Mouse (Mus musculus): Measurements from ENCODE around the gene Fam129a. TPM values are rescaled to one million over a fixed set of nuclear protein-coding genes. Genes with fewer than 3 reads are reported as not detected.

Gene Fam129a
- polyA plus RNA-seq, 1 experiment = 5.8 TPM

DNA sequence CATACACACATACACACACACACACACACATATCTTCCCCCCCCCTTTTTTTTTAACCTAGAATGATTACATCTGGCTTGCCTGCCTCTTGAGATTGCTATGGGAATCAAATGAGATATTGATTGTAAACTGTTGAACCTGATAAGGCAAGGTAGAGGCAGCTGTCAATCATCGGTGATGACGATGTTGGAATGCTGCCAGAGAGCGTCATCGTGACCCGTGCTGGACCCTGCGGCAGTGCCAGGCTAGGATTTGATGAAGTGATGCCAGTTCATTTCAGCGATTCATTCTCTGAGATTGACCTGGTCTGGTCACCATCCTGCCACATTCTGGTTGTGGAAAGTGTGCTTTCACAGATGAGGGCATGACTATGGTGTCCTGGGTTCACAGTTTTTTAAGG, 108.2 kb downstream of the Fam129a start:
- H3K36me3 ChIP-seq (ENCODE audit: control insufficient read depth, insufficient read depth, low read length) = no peaks in the 10 kb centered on the region
- TF ChIP-seq CTCF (conservative IDR thresholded peaks at IDR 0.05; ENCODE audit: insufficient read depth, insufficient read length, low read depth, low read length) (no peak), POLR2A (IDR thresholded peaks at IDR 0.05; ENCODE audit: low read depth, low read length) (no peak)
- no peak overlapping the region for H3K27ac ChIP-seq (ENCODE audit: insufficient read depth, low read depth, low read length)
- 88% methylated on average over 7 of the region's 7 CpGs for WGBS
- no peaks in the 10 kb centered on the region for H3K4me1 ChIP-seq (ENCODE audit: control insufficient read depth, insufficient read depth, low read length)
- DNase-seq = no peak
- no peak overlapping the region for H3K4me3 ChIP-seq (ENCODE audit: insufficient read depth, low read depth, low read length)
- H3K27me3 ChIP-seq (replicated peaks; ENCODE audit: control insufficient read depth, insufficient read depth, low read length) = no peaks in the 10 kb centered on the region

DNA sequence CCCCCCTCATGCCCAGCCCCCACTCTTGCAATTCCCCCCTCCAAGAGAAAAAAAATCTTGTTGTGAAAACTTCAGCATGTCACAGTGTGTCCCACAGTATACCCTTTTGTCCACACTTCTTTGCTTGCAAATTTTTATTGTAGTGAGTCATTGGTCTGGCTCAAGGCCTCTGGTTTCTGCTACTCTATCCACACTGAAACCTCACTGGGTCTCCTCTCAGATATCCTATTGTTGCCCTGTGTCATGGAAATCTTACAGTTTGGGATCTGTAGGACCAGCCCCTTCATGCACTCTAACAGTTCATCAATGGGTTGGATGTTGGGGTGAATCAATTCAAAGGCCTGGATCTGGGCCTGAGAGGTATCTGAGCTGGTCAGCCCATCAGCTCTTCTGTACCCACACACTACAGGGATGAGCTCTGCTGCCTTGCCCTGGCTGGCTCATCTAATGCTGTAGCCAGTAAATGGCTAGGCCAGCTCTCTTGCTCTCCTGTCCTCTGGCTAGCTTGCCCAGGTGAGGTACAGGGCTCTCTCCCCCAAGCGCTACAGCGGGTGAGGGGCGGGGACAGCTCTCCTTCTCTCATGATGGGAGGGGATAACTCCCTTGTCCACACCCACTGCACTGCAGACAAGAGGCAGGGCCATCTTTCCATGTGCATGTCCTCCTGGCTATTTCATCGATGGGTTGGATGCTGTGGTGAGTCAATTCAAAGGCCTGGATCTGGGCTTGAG, 109.1 kb downstream of the Fam129a start:
- H3K27ac ChIP-seq (ENCODE audit: insufficient read depth, low read depth, low read length) = no peak overlapping the region
- no peak for DNase-seq
- H3K4me3 ChIP-seq (ENCODE audit: insufficient read depth, low read depth, low read length) = no peak overlapping the region
- WGBS = over 99% methylated on average over 4 of the region's 4 CpGs
- H3K4me1 ChIP-seq (ENCODE audit: control insufficient read depth, insufficient read depth, low read length) = no peaks in the 10 kb centered on the region
- no peaks in the 10 kb centered on the region for H3K27me3 ChIP-seq (replicated peaks; ENCODE audit: control insufficient read depth, insufficient read depth, low read length)
- TF ChIP-seq CTCF (conservative IDR thresholded peaks at IDR 0.05; ENCODE audit: insufficient read depth, insufficient read length, low read depth, low read length) (no peak), POLR2A (IDR thresholded peaks at IDR 0.05; ENCODE audit: low read depth, low read length) (no peak)
- no peaks in the 10 kb centered on the region for H3K36me3 ChIP-seq (ENCODE audit: control insufficient read depth, insufficient read depth, low read length)

DNA sequence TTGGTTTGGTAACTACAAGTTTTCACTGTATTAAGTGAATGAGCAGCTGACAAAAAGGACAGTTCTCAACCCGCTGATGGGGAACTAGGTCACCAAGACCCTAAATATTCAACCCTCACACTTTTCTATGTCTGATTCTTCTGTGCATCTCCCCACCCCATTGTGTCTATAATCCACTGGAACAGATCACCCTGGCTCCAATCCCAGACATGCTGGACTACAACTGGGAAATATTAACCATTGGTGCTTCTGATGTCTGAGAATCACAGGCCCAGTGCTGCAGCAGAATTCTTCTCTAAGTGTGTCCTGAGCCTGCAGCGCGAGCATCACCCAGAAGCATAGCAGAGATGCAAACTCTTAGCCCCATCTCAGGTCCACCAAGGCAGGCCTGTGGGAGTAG, 110.0 kb downstream of the Fam129a start:
- no peaks in the 10 kb centered on the region for H3K36me3 ChIP-seq (ENCODE audit: control insufficient read depth, insufficient read depth, low read length)
- WGBS = 93% methylated on average over 3 of the region's 3 CpGs
- H3K4me3 ChIP-seq (ENCODE audit: insufficient read depth, low read depth, low read length) = no peak overlapping the region
- no peak for DNase-seq
- TF ChIP-seq POLR2A (IDR thresholded peaks at IDR 0.05; ENCODE audit: low read depth, low read length) (no peak), CTCF (conservative IDR thresholded peaks at IDR 0.05; ENCODE audit: insufficient read depth, insufficient read length, low read depth, low read length) (no peak)
- H3K27ac ChIP-seq (ENCODE audit: insufficient read depth, low read depth, low read length) = no peak overlapping the region
- 0 out of 2 replicates have a peak, but pooled peaks cover 5% of the 10 kb centered on the region for H3K4me1 ChIP-seq (ENCODE audit: control insufficient read depth, insufficient read depth, low read length)
- no peaks in the 10 kb centered on the region for H3K27me3 ChIP-seq (replicated peaks; ENCODE audit: control insufficient read depth, insufficient read depth, low read length)

DNA sequence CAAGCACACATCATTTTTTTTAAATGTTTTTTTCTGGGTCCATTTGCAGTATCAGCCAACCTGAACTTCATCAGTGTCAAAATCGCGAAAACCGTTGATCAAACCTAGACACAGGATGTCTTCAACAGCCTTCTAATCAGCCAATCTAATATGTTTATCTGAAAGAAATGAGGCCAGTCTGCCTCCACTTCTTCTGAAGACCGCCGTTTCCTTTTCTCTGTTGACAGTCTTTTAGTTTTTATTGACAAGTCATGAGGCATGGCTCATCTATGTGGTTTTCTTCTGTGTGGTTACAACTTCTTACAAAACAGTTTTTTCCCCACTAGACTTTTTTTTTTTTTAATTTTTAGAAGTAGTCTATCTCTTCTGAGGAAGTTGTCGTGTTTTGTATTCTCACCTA, 111.9 kb downstream of the Fam129a start:
- H3K27ac ChIP-seq (ENCODE audit: insufficient read depth, low read depth, low read length) = no peak overlapping the region
- no peaks in the 10 kb centered on the region for H3K27me3 ChIP-seq (replicated peaks; ENCODE audit: control insufficient read depth, insufficient read depth, low read length)
- 89% methylated on average over 6 of the region's 6 CpGs for WGBS
- no peak for DNase-seq
- no peaks in the 10 kb centered on the region for H3K36me3 ChIP-seq (ENCODE audit: control insufficient read depth, insufficient read depth, low read length)
- 0 out of 2 replicates have a peak, but pooled peaks cover 6% of the 10 kb centered on the region for H3K4me1 ChIP-seq (ENCODE audit: control insufficient read depth, insufficient read depth, low read length)
- H3K4me3 ChIP-seq (ENCODE audit: insufficient read depth, low read depth, low read length) = no peak overlapping the region
- TF ChIP-seq POLR2A (IDR thresholded peaks at IDR 0.05; ENCODE audit: low read depth, low read length) (no peak), CTCF (conservative IDR thresholded peaks at IDR 0.05; ENCODE audit: insufficient read depth, insufficient read length, low read depth, low read length) (no peak)

DNA sequence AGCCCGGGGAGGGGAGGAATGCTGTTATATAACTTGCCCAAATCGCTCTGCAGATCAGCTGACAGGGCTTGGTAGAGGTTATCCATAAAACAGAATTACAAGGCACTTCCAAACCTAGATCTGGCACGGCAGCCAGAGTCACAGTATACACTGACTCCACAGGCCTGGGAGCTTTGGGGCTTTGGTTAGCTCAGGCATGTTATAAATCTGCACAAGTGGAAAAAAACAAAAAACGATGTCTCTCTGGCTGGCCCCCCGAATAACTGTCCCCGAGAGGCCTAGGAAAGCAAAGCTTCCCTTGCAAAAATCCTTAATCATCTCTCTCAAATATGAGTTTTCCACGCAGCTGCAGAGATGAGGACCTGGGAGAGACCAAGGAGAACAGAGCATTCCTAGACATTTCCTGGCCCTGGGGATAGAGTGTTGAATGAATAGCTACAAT, 113.5 kb downstream of the Fam129a start:
- H3K4me1 ChIP-seq (ENCODE audit: control insufficient read depth, insufficient read depth, low read length) = peaks cover 8% of the 10 kb centered on the region; the same call in 1 of the 2 replicates
- H3K4me3 ChIP-seq (ENCODE audit: insufficient read depth, low read depth, low read length) = no peak overlapping the region
- no peaks in the 10 kb centered on the region for H3K27me3 ChIP-seq (replicated peaks; ENCODE audit: control insufficient read depth, insufficient read depth, low read length)
- no peak overlapping the region for H3K27ac ChIP-seq (ENCODE audit: insufficient read depth, low read depth, low read length)
- DNase-seq = no peak
- H3K36me3 ChIP-seq (ENCODE audit: control insufficient read depth, insufficient read depth, low read length) = no peaks in the 10 kb centered on the region
- 64% methylated on average over 7 of the region's 7 CpGs for WGBS
- TF ChIP-seq POLR2A (IDR thresholded peaks at IDR 0.05; ENCODE audit: low read depth, low read length) = no peak
- TF ChIP-seq CTCF (conservative IDR thresholded peaks at IDR 0.05; ENCODE audit: insufficient read depth, insufficient read length, low read depth, low read length) = no peak

DNA sequence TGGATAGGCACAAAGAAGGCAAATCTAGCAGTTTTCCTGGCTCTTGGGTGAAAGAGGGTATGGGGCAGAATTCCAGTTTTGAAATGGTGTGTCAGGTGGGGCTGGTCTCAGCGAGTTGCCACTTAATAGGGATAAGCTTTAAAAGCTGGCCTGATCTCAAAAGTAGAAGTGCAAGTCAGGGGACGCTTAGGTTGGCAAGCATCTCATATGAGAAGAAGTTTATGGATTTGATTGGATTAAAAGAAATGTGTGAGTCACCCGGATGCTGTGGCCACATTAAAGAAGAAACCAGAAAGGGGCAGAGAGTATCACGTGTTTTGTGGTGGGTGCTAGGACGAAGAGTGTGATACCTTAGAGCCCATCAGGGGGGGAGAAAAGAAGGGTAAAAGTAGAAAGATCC, 114.0 kb downstream of the Fam129a start:
- WGBS = 82% methylated on average over 5 of the region's 5 CpGs
- Histone ChIP-seq H3K4me1 (ENCODE audit: control insufficient read depth, insufficient read depth, low read length) (peaks cover 11% of the 10 kb centered on the region; the same call in 1 of the 2 replicates), H3K27ac (ENCODE audit: insufficient read depth, low read depth, low read length) (no peak overlapping the region), H3K36me3 (ENCODE audit: control insufficient read depth, insufficient read depth, low read length) (no peaks in the 10 kb centered on the region), H3K4me3 (ENCODE audit: insufficient read depth, low read depth, low read length) (no peak overlapping the region), H3K27me3 (replicated peaks; ENCODE audit: control insufficient read depth, insufficient read depth, low read length) (no peaks in the 10 kb centered on the region)
- no peak for TF ChIP-seq CTCF (conservative IDR thresholded peaks at IDR 0.05; ENCODE audit: insufficient read depth, insufficient read length, low read depth, low read length)
- TF ChIP-seq POLR2A (IDR thresholded peaks at IDR 0.05; ENCODE audit: low read depth, low read length) = no peak
- no peak for DNase-seq

DNA sequence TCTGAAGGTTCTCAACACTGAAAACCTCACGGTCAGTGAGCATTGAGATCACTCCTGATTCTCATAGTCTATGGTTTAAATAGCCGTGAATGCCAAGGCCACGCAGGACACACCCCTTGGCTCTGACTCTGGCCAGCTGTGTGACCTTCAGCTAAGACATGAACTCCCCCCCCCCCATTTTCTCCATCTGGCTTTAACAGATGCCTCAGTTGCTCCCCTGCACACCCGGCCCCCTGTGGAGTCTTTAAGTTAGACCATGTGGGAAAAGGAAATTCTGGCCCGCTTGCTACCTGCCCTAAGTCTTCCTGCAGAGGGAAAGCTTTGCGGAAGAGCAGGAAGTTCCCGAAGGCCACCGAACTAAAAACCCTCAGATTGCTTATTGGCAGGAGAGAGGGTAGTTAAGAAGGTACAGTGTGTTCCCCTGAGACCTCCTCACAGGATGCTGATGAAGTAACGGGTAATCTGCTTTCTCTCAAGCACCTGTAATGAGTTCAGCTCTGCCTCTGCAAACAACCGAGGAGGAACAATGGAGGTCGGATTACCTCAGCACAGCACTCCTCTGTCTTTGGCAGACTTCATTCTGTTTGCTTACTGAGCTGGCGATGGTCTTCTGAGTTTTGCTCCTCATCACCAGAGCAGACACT, 114.8 kb downstream of the Fam129a start:
- no peak overlapping the region for H3K4me3 ChIP-seq (ENCODE audit: insufficient read depth, low read depth, low read length)
- peaks cover 11% of the 10 kb centered on the region; the same call in 1 of the 2 replicates for H3K4me1 ChIP-seq (ENCODE audit: control insufficient read depth, insufficient read depth, low read length)
- H3K27ac ChIP-seq (ENCODE audit: insufficient read depth, low read depth, low read length) = no peak overlapping the region; the same call in 1 of the 2 replicates
- H3K27me3 ChIP-seq (replicated peaks; ENCODE audit: control insufficient read depth, insufficient read depth, low read length) = no peaks in the 10 kb centered on the region
- DNase-seq = no peak
- WGBS = 50% methylated on average over 12 of the region's 12 CpGs
- H3K36me3 ChIP-seq (ENCODE audit: control insufficient read depth, insufficient read depth, low read length) = no peaks in the 10 kb centered on the region
- no peak for TF ChIP-seq POLR2A (IDR thresholded peaks at IDR 0.05; ENCODE audit: low read depth, low read length)
- TF ChIP-seq CTCF (conservative IDR thresholded peaks at IDR 0.05; ENCODE audit: insufficient read depth, insufficient read length, low read depth, low read length) = no peak
